Mouse (Mus musculus): ENCODE results near the gene Caln1.

The Caln1 gene

GRCm38 (mm10) chr5:130691349-130691748, 322.1 kb downstream of the Caln1 start:
- no peak for DNase-seq (ENCODE audit: low spot score in 2 of 2)

GRCm38 (mm10) chr5:130699476-130699875, 330.2 kb downstream of the Caln1 start:
- no peak for DNase-seq (ENCODE audit: low spot score in 2 of 2)

GRCm38 (mm10) chr5:130701777-130702176, 332.5 kb downstream of the Caln1 start:
- DNase-seq (ENCODE audit: low spot score in 2 of 2): no peak

- no peak for DNase-seq (ENCODE audit: low spot score in 2 of 2)
Observed at GRCm38 (mm10) chr5:130702361-130702760, 333.1 kb downstream of the Caln1 start.

- DNase-seq (ENCODE audit: low spot score in 2 of 2): no peak
Observed at GRCm38 (mm10) chr5:130704866-130705265, 335.6 kb downstream of the Caln1 start.

GRCm38 (mm10) chr5:130706202-130706855, 337.1 kb downstream of the Caln1 start:
- DNase-seq (ENCODE audit: low spot score in 2 of 2): no peak

GRCm38 (mm10) chr5:130707755-130708154, 338.5 kb downstream of the Caln1 start:
- DNase-seq (ENCODE audit: low spot score in 2 of 2): no peak

- DNase-seq (ENCODE audit: low spot score in 2 of 2): no peak
Observed at GRCm38 (mm10) chr5:130708616-130709015, 339.4 kb downstream of the Caln1 start.

- no peak for DNase-seq (ENCODE audit: low spot score in 2 of 2)
Observed at GRCm38 (mm10) chr5:130711643-130712042, 342.4 kb downstream of the Caln1 start.

GRCm38 (mm10) chr5:130712281-130712680, 343.0 kb downstream of the Caln1 start:
- DNase-seq (ENCODE audit: low spot score in 2 of 2): no peak

- no peak for DNase-seq (ENCODE audit: low spot score in 2 of 2)
Observed at GRCm38 (mm10) chr5:130715181-130715580, 345.9 kb downstream of the Caln1 start.

- DNase-seq (ENCODE audit: low spot score in 2 of 2): no peak
Observed at GRCm38 (mm10) chr5:130718385-130718784, 349.1 kb downstream of the Caln1 start.

GRCm38 (mm10) chr5:130742171-130742570, 372.9 kb downstream of the Caln1 start:
- DNase-seq (ENCODE audit: low spot score in 2 of 2): no peak

- DNase-seq (ENCODE audit: low spot score in 2 of 2): no peak
Observed at GRCm38 (mm10) chr5:130757517-130757916, 388.3 kb downstream of the Caln1 start.

GRCm38 (mm10) chr5:130765784-130766183, 396.5 kb downstream of the Caln1 start:
- no peak for DNase-seq (ENCODE audit: low spot score in 2 of 2)

- no peak for DNase-seq (ENCODE audit: low spot score in 2 of 2)
Observed at GRCm38 (mm10) chr5:130771061-130771741, 401.9 kb downstream of the Caln1 start.

- DNase-seq (ENCODE audit: low spot score in 2 of 2): no peak
Observed at GRCm38 (mm10) chr5:130772491-130772890, 403.2 kb downstream of the Caln1 start.

GRCm38 (mm10) chr5:130774946-130775345, 405.7 kb downstream of the Caln1 start:
- no peak for DNase-seq (ENCODE audit: low spot score in 2 of 2)

- no peak for DNase-seq (ENCODE audit: low spot score in 2 of 2)
Observed at GRCm38 (mm10) chr5:130792755-130793452, 423.6 kb downstream of the Caln1 start.

GRCm38 (mm10) chr5:130797713-130798112, 428.5 kb downstream of the Caln1 start:
- no peak for DNase-seq (ENCODE audit: low spot score in 2 of 2)

- DNase-seq (ENCODE audit: low spot score in 2 of 2): no peak
Observed at GRCm38 (mm10) chr5:130810314-130810713, 441.1 kb downstream of the Caln1 start.

- DNase-seq (ENCODE audit: low spot score in 2 of 2): no peak
Observed at GRCm38 (mm10) chr5:130810846-130811245, 441.6 kb downstream of the Caln1 start.

- DNase-seq (ENCODE audit: low spot score in 2 of 2): no peak
Observed at GRCm38 (mm10) chr5:130811266-130811665, 442.0 kb downstream of the Caln1 start.
